Mouse (Mus musculus): ENCODE results near the gene Lamtor3.

- no peak for TF ChIP-seq POLR2A (IDR thresholded peaks at IDR 0.05; ENCODE audit: insufficient read length, low read depth)
- TF ChIP-seq MAX (IDR thresholded peaks at IDR 0.05; ENCODE audit: low read depth) = no peak
- no peak for TF ChIP-seq MYOD1 (IDR thresholded peaks at IDR 0.05; ENCODE audit: control insufficient read depth in 1 of 3, insufficient read length in 2 of 3, low read depth in 2 of 3)
- no peak for TF ChIP-seq CEBPB (IDR thresholded peaks at IDR 0.05; ENCODE audit: insufficient read depth, poor library complexity, severe bottlenecking)
- TF ChIP-seq USF1 (IDR thresholded peaks at IDR 0.05; ENCODE audit: low read depth) = no peak
- no peak for TF ChIP-seq SRF (IDR thresholded peaks at IDR 0.05; ENCODE audit: control insufficient read depth, insufficient read length, low read depth)
- TF ChIP-seq POLR2AphosphoS2 (IDR thresholded peaks at IDR 0.05; ENCODE audit: insufficient read length, low read depth) = no peak
- TF ChIP-seq E2F4 (IDR thresholded peaks at IDR 0.05; ENCODE audit: insufficient read depth) = no peak
- no peak for TF ChIP-seq REST (IDR thresholded peaks at IDR 0.05; ENCODE audit: insufficient read depth, insufficient read length)
- no peak for TF ChIP-seq TCF12 (IDR thresholded peaks at IDR 0.05; ENCODE audit: insufficient read depth, poor library complexity, severe bottlenecking)
These were observed 57.6 kb downstream of the Lamtor3 start for GRCm38 (mm10) chr3:137975856-137976423.
